Mouse (Mus musculus) brain, embryonic 18.5 days (tissue): Measurements from ENCODE around the gene Oas1e.
"Not testable (repeated sequence)": the region's sequence is repeated elsewhere in the genome, so short reads cannot be mapped to it uniquely, and the experiment has no call there.

Experiments used
- DNase-seq: peaks from one replicate; pipeline ENCODE4 v3.0.0-alpha.2; 2012; ENCODE audit warnings: low read depth, low spot score

Oas1e gene

DNA sequence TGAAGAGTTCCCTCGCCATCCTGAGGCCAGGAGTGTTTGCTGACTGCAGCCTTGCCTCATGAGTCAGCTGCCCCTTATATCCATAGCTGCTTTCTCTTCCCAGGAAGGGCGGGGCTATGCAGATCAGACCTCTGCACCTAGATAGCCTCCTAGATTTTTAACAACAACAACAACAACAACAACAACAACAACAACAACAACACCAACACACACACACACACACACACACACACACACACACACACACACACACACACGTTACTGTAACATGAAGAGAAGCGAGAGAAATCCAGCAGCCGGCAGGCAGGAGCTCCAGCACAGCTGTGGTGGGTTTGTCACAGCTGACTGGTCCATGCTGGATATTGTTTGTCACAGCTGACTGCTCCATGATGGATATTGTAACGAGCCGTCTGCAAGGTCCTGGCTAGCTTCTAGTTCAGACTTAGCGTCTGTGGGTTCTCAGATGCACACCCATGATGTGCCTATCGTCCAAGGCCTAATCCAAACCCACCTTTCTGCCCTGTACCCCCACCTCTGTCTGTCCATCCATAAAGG lies at the start of gene Oas1e:
Oas1e (minus strand) TSS at position 51 of the 555 bp plus-strand sequence.
- not testable (repeated sequence) for DNase-seq

DNA sequence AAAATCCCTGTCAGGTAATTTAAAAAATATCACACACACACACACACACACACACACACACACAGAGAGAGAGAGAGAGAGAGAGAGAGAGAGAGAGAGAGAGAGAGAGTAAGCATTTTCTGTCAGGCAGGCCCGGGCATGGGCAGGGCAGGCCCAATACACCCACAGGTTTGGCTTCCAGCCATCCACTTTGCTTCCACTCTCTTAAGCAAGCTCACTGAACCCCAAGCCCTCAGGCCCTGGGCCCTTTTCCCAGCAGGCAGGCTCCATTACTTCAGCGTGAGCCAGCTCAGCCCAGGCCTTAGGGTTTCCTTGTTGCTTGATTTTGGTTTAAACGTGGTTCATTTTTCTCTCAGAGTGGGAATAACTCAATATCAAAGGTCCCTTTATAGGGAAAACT lies 49.4 kb upstream of the Oas1e start:
- DNase-seq, result peak; percentile 10

DNA sequence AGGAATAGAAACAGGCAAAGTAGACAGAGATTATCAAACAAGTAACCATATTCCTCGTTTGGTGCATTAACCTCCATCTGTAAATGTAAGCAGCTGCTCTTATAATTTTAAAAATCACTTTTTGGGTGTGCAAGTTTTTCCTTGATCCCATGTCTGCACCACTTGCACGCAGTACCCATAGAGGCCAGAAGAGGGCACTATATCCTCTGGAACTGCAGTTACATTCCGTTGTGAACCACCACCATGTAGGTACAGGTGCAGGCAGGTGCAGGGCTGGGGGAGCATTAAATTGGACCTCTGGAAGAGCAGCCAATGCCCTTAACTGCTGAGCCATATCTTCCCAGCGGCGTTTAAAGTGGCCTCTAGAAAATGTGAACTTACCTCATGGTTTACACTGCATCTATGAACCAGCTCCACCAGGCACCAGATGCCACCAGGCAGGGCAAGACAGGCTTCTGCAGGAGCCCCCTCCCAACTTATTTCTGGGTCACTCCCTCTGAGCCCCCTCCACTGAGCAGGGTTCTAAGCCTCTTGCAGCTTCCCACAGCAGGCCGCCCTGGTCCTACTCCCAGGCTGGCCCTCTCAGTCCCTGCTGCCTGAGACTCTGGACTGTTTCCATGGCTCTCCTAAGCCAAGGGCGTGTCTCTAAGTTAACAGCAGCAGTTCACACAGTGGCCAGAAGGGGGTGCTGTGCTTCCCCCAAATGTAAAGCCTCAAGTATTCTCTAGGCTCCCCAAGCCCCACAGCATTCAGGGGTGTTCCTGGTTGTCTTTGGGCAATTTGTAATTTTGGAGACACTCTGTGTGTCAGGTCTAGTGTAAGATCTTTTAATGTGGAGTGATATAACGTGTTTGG lies 41.6 kb upstream of the Oas1e start:
- DNase-seq, result no peak

DNA sequence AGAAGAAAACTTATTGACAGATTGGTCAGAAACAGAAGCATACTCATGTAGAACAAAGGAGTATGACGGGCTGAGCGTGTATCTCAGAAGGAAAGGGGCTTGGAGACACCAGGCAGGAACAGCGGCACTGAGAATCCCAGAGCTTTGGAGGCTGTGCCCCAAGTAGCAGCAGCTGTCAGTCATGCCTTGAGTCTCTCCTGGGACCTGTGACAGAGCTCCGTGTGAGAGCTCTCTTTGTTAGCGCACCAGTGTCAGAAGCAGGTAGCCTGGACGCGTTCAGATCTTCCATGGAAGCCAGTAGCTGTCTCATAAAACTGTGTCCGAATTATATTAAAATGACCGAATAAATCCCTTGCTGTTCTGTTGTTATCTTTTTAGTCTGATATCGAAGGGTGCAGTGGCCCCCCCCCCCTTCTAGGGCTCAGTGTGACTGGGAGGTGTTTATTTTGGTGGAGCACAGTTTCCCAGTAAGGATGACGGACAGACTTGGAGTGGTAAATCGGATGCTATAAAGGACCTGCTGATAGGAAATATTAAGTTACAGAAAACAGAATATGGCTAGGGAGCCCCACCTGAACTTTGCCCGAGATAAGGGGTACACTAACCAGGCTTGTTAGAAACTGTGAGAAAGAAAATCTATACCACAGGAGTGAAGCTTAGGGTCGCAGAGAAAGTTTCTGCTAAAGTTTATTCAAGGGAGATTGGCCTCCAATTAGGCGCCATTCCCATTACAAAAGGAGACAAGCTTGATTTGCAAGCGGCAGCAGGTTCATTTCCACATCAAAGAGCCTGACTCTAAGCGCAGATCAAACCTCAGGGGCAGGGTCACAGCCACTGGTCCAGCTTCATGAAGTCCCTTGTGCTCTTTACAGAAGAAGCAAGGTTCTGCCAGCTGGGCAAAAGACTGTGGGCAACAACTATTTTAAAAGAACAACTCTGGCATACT lies 38.3 kb upstream of the Oas1e start:
- no peak for DNase-seq

DNA sequence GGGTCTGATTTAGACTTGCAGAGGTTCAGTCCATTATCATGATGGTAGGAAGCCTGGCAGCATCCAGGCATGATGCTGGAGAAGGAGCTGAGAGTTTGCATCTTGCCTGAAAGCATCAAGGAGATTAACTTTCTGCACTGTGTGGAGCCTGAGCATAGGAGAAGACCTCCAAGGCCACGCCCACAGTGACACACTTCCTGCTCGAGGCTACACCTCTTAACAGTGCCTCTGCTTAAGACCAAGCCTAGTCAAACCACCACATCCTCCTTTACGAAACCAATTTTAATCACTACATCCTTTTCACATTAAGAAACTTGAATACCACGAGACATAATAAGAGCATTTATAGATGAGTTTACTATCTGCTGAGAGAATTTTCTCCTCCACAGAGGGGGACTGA lies 35.7 kb upstream of the Oas1e start:
- DNase-seq, result no peak

DNA sequence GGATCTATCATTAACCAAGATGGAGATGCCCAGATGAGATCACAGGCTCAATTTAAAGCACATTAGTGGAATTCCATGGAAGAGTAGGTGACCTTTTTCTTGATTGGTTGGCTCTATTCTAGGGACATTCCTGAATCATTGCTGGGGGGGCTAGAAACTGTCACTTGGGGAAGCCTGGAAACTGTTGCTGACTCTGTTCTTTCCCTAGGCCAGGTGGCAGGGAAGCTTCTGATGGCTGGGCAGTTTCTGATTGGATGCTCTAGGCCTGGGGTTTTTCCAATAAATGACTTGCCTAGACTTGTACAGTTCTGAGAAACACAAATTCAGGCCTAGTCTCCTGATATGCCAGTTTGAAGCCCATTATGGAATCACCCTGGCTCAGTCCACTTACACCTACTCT lies 23.7 kb upstream of the Oas1e start:
- no peak for DNase-seq

DNA sequence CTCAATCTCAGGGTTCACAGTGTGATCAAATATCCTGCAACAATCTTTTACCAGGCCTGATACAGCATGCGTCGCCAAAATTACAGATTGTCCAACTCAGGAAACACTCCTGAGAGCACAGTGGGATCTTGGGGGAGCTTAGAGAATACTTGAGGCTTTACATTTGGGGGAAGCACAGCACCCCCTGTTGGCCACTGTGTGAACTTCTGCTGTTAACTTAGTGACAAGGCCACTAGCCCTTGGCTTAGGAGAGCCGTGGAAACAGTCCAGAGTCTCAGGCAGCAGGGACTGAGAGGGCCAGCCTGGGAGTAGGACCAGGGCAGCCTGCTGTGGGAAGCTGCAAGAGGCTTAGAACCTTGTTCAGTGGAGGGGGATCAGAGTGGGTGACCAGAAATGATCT lies 20.6 kb upstream of the Oas1e start:
- no peak for DNase-seq

DNA sequence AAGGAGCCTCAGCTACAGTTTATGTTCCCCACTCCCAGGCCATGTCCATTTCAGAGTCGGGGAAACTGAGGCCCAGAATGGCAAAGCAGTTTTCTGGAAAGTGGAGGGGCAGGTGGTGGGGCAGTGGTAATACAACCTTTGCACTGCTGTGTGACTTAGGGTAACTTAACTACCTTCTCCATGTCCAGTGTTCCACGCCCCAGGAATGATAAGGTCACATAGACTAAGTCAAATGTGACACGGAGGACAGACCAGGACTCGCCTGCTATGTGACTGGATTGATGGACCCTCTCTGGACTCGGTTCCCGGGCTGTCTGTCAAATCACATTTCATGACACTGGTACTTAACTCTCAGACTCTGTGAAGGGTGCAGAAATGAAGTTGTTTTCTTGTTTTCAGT lies 17.7 kb upstream of the Oas1e start:
- no peak for DNase-seq

DNA sequence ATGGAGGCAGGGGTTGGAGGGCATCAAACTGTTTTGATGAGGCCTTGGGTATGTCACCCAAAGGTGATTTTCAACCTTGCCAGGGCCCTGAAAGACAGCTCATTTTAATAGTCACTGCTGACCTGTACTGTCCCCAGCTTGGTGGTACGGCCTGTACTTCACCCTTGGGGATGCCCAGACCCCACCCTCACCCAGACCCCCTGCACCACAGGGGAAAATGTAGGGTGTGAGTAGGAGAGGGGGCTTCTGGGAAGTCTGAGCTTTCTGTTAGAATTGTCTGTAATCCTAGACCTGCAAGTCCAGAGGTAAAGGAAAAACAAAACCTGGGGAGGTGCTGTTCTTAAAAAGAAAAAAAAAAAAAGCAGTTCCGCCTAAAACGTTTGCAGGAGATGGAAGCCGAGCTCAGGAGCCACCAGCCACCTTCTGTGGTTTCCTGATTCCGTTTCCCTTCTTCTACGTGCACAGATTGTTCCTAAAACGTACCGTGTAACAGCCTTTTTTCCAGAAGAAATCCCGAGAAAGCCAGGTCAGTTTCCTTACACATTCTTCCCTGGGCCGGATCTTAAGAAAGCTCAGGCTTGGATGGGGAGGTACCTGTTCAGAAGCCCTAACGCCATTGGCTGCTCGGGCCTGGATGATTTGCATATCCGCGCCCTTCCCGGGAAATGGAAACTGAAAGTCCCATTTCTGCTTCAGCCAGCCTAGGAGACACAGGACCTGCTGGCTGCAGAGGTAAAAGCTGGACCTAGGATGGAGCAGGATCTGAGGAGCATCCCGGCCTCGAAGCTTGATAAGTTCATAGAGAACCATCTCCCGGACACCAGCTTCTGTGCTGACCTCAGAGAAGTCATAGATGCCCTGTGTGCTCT lies 16.9 kb upstream of the Oas1e start, which contains the start of gene Oas1c:
Oas1c (minus strand) TSS at position 564 of the 869 bp plus-strand sequence.
- peak; percentile 72 for DNase-seq

DNA sequence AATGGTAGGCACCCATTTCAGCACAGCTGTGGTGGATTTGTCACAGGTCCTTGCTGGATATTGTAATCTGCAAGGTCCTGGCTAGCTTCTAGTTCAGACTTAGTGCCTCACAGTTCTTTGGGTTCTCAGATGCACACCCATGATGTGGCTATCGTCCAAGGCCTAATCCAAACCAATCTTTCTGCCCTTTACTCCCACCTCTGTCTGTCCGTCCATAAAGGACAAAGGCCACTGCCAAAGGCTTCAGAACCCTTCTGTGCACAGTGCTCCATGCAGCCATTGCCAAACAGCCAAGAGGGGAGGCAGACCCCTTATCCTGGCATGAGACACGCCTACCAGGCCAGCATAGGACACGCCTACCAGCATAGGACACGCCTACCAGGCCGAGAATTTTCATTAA lies 13.8 kb upstream of the Oas1e start:
- no peak for DNase-seq

DNA sequence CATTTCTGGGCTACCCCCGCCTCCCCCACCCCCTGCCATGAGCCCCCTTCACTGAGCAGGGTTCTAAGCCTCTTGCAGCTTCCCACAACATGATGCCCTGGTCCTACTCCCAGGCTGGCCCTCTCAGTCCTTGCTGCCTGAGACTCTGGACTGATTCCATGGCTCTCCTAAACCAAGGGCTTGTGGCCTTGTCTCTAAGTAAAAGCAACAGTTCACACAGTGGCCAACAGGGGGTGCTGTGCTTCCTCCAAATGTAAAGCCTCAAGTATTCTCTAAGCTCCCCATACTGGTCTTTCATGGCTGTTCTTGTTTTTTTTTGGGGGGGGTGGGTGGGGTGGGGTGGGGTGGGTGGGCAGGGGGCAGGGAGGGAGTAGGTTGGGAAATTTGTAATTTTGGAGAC lies 11.1 kb upstream of the Oas1e start:
- DNase-seq, result peak; percentile 8

DNA sequence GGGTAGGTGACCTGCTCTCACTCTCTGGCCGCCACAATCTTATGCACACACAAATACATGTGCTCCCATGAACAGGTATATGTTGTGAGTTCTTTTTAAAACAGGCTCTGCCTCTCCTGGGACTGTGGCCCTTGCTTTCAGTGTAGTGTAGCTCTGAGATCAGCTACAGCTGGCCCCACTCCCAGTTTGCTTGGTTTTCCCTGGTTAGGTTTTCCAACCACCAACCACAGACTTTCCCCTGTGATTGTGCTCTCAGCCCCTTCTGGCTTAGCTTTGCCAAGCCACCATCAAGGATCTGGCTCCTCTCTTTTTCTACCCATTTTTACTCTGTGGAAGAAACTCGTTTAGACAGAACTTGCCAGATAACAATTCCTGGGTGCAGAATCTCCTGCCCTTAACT lies 8.3 kb upstream of the Oas1e start:
- no peak for DNase-seq

DNA sequence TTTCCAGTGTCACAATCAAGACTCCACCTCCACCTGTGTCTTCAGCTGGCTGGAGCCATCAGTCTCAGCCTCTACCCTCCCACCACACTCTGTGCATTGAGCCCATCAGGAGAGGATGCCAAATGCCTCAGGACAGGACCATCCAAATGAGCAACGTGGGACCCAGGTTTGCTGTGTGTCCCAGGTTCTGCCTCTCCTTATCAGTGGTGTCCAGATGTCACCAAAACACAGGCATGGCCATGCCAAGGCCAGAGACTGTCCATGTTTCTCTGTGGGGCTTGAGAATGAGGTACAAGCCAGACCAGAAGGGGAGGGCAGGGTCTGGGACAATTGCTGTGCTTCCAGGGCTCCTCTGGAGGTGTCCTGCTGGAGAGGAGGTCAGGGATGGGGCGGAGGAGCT lies 3.6 kb upstream of the Oas1e start:
- not testable (repeated sequence) for DNase-seq

DNA sequence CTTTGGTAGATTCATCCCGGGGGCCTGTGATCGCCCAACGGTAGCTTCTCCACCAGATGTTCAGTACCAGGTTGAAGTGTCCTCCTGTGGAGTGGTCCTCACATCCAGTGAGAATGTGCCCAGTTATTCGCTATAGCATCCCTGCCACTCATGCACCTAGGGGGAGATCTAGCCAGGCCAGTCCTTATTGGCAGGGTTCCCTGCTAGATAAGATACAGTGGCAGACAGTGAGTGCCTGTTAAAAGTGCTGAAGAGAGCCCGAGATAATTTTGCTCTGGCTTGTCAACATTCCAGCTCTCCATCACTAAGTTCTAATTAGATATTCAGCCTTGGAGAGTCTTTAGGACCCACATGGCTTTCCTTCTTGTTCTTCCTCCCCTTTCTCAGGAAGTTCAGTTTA lies 2.8 kb upstream of the Oas1e start:
- DNase-seq, result not testable (repeated sequence)

DNA sequence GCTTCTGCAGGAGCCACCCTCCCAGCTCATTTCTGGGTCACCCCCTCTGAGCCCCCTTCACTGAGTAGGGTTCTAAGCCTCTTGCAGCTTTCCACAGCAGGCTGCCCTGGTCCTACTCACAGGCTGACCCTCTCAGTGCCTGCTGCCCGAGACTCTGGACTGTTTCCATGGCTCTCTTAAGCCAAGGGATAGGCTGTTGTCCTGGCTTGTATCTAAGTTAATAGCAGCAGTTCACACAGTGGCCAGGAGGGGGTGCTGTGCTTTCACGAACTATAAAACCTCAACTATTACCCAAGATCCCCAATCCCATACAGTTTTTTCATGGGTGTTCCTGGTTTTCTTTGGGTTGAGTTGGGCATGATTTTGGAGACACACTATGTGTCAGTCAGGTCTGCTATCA lies 2.3 kb downstream of the Oas1e start:
- no peak for DNase-seq

DNA sequence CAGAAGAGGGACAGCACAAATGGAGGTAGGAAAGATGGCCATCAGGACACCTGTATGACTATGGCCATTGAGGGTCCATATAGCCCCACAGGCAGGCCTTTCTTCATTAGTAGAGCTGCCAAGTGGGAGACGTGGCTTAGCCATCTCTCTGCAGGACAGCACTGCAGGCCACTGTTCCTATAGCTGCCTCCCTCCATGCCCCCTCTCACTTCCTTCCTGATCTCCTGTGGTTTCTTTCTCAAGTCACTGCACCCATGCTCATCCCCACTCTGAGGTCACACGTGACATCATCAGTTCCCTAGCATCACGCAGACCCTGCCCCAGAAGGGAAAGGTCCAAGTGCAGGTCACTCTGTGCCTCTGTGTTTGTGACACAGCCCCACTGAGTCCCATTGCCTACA lies 8.3 kb downstream of the Oas1e start:
- no peak for DNase-seq

DNA sequence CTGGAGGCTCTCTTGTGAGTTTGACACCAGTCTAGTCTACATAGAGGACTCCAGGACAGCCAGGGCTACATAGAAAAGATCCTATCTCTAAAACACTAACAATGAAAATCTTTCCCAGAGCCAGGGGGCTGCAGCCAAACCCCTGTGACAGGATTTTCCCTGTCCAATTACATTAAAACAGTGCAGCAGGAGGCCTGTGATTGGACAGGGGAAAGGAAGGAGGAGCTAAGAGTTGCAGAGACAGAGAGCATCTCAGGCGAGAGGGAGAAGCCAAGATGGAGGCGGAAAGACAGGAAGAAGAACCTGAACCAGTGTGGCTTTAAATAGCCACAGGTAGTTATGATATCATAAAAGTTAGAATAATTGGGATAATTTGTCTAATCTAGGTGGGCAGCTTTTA lies 12.9 kb downstream of the Oas1e start:
- no peak for DNase-seq

DNA sequence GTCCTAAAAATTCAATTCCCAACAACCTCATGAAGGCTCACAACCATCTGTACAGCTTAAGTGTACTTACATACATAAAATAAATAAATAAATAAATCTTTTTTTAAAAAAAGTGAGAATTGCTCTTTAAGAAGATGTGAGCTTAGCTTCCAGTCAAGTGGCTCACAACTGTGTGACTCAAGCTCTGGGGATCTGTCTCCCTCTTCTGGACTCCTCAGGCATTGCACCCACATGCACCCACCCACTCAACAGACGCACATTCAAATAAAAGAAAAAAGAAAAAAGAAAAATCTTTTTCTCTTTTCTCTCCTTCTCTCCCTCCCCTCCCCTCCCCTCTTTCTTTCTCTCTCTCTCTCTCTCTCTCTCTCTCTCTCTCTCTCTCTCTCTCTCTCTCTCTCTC lies 13.7 kb downstream of the Oas1e start:
- DNase-seq, result no peak

DNA sequence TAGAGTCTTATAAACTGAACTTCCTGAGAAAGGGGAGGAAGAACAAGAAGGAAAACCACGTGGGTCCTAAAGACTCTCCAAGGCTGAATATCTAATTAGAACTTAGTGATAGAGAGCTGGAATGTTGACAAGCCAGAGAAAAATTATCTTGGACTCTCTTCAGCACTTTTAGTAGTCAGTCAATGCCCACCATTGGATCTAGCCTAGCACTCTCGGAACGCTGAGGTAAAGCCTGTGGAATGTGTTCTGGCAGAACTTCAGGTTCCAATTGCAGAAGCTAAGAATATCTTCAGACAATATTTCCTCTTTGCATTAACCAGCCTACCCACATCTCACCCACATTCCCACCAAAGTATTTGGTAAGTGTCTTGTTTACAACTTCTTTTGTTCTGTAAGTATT lies 15.4 kb downstream of the Oas1e start:
- DNase-seq, result no peak

DNA sequence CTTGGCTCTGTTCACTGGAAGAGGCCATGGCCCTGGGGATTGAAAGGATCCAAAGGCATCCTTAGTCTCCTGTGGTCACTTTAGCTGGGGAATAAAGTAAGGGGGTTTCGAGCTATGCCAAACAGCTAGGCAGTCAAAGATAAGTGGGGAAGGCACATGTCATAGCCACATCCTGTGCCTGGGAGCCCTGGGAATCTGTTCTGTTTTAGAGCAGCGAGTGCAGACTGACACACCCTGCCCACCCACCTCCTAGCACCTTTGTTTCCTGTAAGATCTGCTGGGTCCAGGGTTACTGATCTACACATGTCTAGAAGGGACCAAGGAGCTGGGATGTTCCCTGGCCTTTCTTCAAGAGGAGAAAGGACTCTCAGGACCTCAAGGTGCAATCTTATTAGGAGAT lies 16.4 kb downstream of the Oas1e start:
- DNase-seq, result no peak

DNA sequence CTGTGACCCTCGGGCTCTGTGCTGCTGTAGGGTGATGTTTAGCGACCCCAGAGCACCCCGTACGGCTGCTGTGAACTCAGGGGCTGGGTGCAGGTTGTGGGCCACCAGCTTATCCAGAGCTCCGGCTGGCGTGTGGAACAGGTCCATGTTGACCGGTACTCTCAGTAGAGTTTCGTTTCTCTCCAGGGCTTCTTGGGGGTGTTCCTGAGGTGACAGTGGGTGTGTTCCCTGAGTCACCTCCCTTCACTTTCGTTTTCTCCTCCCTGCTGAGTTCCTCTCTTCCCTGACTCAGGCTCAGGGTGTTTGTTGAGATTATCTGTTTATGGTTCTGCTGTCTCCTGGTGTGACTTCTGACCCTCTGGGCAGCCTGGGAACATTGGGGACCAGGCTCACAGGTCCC lies 17.9 kb downstream of the Oas1e start, which contains the start of gene Oas3:
Oas3 (minus strand) TSS at position 184 of the 400 bp plus-strand sequence.
- DNase-seq, result no peak
